Mouse (Mus musculus): ENCODE data around the gene Was. TPM values are rescaled to one million over a fixed set of nuclear protein-coding genes. Genes with fewer than 3 reads are reported as not detected.
"Not testable (repeated sequence)": the region's sequence is repeated elsewhere in the genome, so short reads cannot be mapped to it uniquely, and the experiment has no call there.

Was gene
- polyA plus RNA-seq, 1 experiment, result 0.19 TPM

GRCm38 (mm10) chrX:8105019-8105418, 14.7 kb upstream of the Was start:
- H3K36me3 ChIP-seq (ENCODE audit: control insufficient read depth, insufficient read depth), result no peaks in the 10 kb centered on the region
- no peak overlapping the region for H3ac ChIP-seq (ENCODE audit: control insufficient read depth, insufficient read length)
- H3K27me3 ChIP-seq (ENCODE audit: control insufficient read depth, insufficient read depth, insufficient read length), result no peaks in the 10 kb centered on the region
- no peaks in the 10 kb centered on the region for H3K79me2 ChIP-seq (ENCODE audit: control insufficient read depth, insufficient read depth)
- H3K4me2 ChIP-seq (ENCODE audit: low read depth), result no peak overlapping the region
- no peak for TF ChIP-seq SRF (IDR thresholded peaks at IDR 0.05; ENCODE audit: control insufficient read depth, insufficient read length, low read depth)
- no peak for TF ChIP-seq REST (IDR thresholded peaks at IDR 0.05; ENCODE audit: insufficient read depth, insufficient read length)
- no peak for TF ChIP-seq POLR2A (IDR thresholded peaks at IDR 0.05; ENCODE audit: insufficient read length, low read depth)
- TF ChIP-seq TCF12 (IDR thresholded peaks at IDR 0.05; ENCODE audit: insufficient read depth, poor library complexity, severe bottlenecking), result no peak
- TF ChIP-seq MYOD1 (IDR thresholded peaks at IDR 0.05; ENCODE audit: control insufficient read depth in 1 of 3, insufficient read length in 2 of 3, low read depth in 2 of 3), result no peak
- no peak for TF ChIP-seq POLR2AphosphoS2 (IDR thresholded peaks at IDR 0.05; ENCODE audit: insufficient read length, low read depth)
- H3K4me3 ChIP-seq, result no peak overlapping the region

- Histone ChIP-seq H3K27me3 (ENCODE audit: control insufficient read depth, insufficient read depth, insufficient read length) (no peaks in the 10 kb centered on the region), H3K4me3 (no peak overlapping the region), H3K79me2 (ENCODE audit: control insufficient read depth, insufficient read depth) (no peaks in the 10 kb centered on the region), H3K36me3 (ENCODE audit: control insufficient read depth, insufficient read depth) (no peaks in the 10 kb centered on the region), H3K4me2 (ENCODE audit: low read depth) (peak overlapping the region; percentile 45), H3ac (ENCODE audit: control insufficient read depth, insufficient read length) (no peak overlapping the region)
- TF ChIP-seq E2F4 (IDR thresholded peaks at IDR 0.05; ENCODE audit: insufficient read depth), result no peak
- TF ChIP-seq REST (IDR thresholded peaks at IDR 0.05; ENCODE audit: insufficient read depth, insufficient read length), result no peak
- TF ChIP-seq CEBPB (IDR thresholded peaks at IDR 0.05; ENCODE audit: insufficient read depth, poor library complexity, severe bottlenecking), result no peak
- no peak for TF ChIP-seq TCF3 (IDR thresholded peaks at IDR 0.05; ENCODE audit: insufficient read length, low read depth)
- TF ChIP-seq MYOG (IDR thresholded peaks at IDR 0.05; ENCODE audit: control insufficient read depth in 1 of 3, insufficient read depth in 1 of 3, insufficient read length in 2 of 3, low read depth in 2 of 3), result no peak
- TF ChIP-seq MAX (IDR thresholded peaks at IDR 0.05; ENCODE audit: low read depth), result no peak
- TF ChIP-seq POLR2A (IDR thresholded peaks at IDR 0.05; ENCODE audit: insufficient read length, low read depth), result no peak
- no peak for TF ChIP-seq USF1 (IDR thresholded peaks at IDR 0.05; ENCODE audit: low read depth)
- no peak for TF ChIP-seq MYOD1 (IDR thresholded peaks at IDR 0.05; ENCODE audit: control insufficient read depth in 1 of 3, insufficient read length in 2 of 3, low read depth in 2 of 3)
- TF ChIP-seq POLR2AphosphoS2 (IDR thresholded peaks at IDR 0.05; ENCODE audit: insufficient read length, low read depth), result no peak
- TF ChIP-seq SRF (IDR thresholded peaks at IDR 0.05; ENCODE audit: control insufficient read depth, insufficient read length, low read depth), result no peak
These were observed 11.9 kb upstream of the Was start for GRCm38 (mm10) chrX:8102213-8102668.

DNA sequence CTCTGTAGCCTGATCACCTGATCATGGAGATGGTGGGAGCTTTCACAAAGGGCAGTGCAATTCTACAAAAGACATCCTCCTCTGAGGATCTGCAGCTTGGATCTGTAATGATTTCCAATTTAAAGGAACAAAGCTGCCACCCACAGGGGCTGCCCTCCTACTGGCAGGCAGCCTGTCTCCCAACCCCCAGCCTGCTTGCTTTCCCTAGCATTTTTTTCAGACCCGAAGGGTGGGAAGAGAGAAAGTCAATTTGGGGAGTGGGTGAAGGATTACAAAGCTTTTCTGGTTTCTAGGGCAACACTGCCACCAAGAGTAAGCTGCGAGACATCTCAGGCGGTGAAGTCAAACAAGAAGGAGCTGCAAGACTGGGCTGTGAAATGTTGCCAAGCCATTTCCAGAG, 10.7 kb upstream of the Was start:
- Histone ChIP-seq H3K27me3 (ENCODE audit: control insufficient read depth, insufficient read depth, insufficient read length) (no peaks in the 10 kb centered on the region), H3K36me3 (ENCODE audit: control insufficient read depth, insufficient read depth) (no peaks in the 10 kb centered on the region), H3ac (ENCODE audit: control insufficient read depth, insufficient read length) (no peak overlapping the region), H3K4me2 (ENCODE audit: low read depth) (no peak overlapping the region), H3K79me2 (ENCODE audit: control insufficient read depth, insufficient read depth) (no peaks in the 10 kb centered on the region), H3K4me3 (no peak overlapping the region)
- no peak for TF ChIP-seq USF1 (IDR thresholded peaks at IDR 0.05; ENCODE audit: low read depth)

- no peak overlapping the region for H3ac ChIP-seq (ENCODE audit: control insufficient read depth, insufficient read length)
- no peaks in the 10 kb centered on the region for H3K79me2 ChIP-seq (ENCODE audit: control insufficient read depth, insufficient read depth)
- TF ChIP-seq E2F4 (IDR thresholded peaks at IDR 0.05; ENCODE audit: insufficient read depth) (no peak), CEBPB (IDR thresholded peaks at IDR 0.05; ENCODE audit: insufficient read depth, poor library complexity, severe bottlenecking) (no peak), TCF3 (IDR thresholded peaks at IDR 0.05; ENCODE audit: insufficient read length, low read depth) (no peak), MAX (IDR thresholded peaks at IDR 0.05; ENCODE audit: low read depth) (no peak)
These were observed 9.1 kb upstream of the Was start for GRCm38 (mm10) chrX:8099435-8099834.

DNA sequence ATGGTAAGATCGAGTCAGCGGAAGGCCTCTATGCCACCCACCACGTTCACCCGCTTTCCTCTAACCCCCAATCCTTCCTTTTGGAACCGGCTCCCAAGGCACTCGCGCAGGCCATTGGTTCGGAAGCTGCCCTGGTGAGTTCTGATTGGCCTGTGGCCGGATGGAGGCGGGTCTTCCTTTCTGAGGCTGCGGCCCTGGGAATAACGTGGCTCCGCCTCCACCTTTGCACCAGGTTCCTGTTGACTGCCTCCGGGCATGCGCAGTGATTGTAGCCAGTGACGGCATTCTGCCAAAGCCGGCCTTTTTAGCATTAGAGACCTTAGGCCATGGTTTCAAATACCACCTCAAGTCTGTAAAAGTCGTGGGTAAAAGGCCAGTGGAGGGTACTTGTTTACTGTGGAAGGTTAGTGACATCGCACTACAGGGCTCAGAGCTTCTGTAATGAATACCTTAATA, 6.5 kb upstream of the Was start:
- Histone ChIP-seq H3K79me2 (ENCODE audit: control insufficient read depth, insufficient read depth) (no peaks in the 10 kb centered on the region), H3K4me2 (ENCODE audit: low read depth) (peak overlapping the region; percentile 82), H3K27me3 (ENCODE audit: control insufficient read depth, insufficient read depth, insufficient read length) (no peaks in the 10 kb centered on the region), H3ac (ENCODE audit: control insufficient read depth, insufficient read length) (no peak overlapping the region), H3K4me3 (peak overlapping the region; percentile 20), H3K36me3 (ENCODE audit: control insufficient read depth, insufficient read depth) (no peaks in the 10 kb centered on the region)
- TF ChIP-seq TCF3 (IDR thresholded peaks at IDR 0.05; ENCODE audit: insufficient read length, low read depth) (no peak), CEBPB (IDR thresholded peaks at IDR 0.05; ENCODE audit: insufficient read depth, poor library complexity, severe bottlenecking) (no peak), REST (IDR thresholded peaks at IDR 0.05; ENCODE audit: insufficient read depth, insufficient read length) (no peak), POLR2A (IDR thresholded peaks at IDR 0.05; ENCODE audit: insufficient read length, low read depth) (no peak), MYOG (IDR thresholded peaks at IDR 0.05; ENCODE audit: control insufficient read depth in 1 of 3, insufficient read depth in 1 of 3, insufficient read length in 2 of 3, low read depth in 2 of 3) (no peak), MAX (IDR thresholded peaks at IDR 0.05; ENCODE audit: low read depth) (no peak), E2F4 (IDR thresholded peaks at IDR 0.05; ENCODE audit: insufficient read depth) (no peak), USF1 (IDR thresholded peaks at IDR 0.05; ENCODE audit: low read depth) (no peak), TCF12 (IDR thresholded peaks at IDR 0.05; ENCODE audit: insufficient read depth, poor library complexity, severe bottlenecking) (no peak), SRF (IDR thresholded peaks at IDR 0.05; ENCODE audit: control insufficient read depth, insufficient read length, low read depth) (no peak), POLR2AphosphoS2 (IDR thresholded peaks at IDR 0.05; ENCODE audit: insufficient read length, low read depth) (no peak), MYOD1 (IDR thresholded peaks at IDR 0.05; ENCODE audit: control insufficient read depth in 1 of 3, insufficient read length in 2 of 3, low read depth in 2 of 3) (no peak)

More at GRCm38 (mm10) chrX:8099435-8099834, 9.1 kb upstream of the Was start:
- Histone ChIP-seq H3K36me3 (ENCODE audit: control insufficient read depth, insufficient read depth) (no peaks in the 10 kb centered on the region), H3K4me3 (no peak overlapping the region), H3K4me2 (ENCODE audit: low read depth) (no peak overlapping the region), H3K27me3 (ENCODE audit: control insufficient read depth, insufficient read depth, insufficient read length) (no peaks in the 10 kb centered on the region)

DNA sequence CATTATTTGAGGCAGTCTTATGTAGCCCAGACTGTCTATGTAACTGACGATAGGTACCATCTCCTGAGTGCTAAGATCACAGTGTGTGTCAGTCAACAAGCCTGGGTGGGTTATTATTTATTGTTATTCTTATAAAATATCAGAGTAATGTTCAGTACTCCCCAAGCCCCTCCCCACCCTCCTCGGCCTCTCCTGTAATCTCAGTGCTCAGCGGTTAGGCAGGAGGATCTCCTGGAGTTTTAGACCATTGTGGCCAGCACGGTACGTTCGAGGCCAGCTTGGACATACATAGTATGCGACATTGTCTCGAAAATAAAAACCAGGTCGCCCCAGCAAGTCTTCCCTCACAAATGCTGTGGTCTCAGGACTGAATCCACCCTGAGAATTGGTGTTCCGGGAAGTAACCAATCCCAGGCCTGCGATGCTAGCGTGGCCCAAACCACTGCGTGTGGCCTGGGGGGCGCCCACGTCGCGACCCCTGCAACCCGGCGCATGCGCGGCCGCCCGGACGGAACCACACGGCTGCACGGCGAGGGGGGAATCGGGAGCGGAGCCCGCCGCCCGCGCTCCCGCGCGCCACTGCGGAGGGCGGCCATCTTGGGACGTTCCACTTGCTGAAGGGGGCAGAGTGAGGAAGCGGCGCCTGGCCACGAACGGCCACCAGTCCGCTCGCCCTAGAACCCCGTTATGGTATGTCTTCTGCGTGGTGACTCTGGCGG, 5.9 kb upstream of the Was start:
- H3K36me3 ChIP-seq (ENCODE audit: control insufficient read depth, insufficient read depth); H3K79me2 ChIP-seq (ENCODE audit: control insufficient read depth, insufficient read depth); H3K27me3 ChIP-seq (ENCODE audit: control insufficient read depth, insufficient read depth, insufficient read length); H3ac ChIP-seq (ENCODE audit: control insufficient read depth, insufficient read length): not testable (repeated sequence)
- peak overlapping the region; percentile 20 for H3K4me3 ChIP-seq
- H3K4me2 ChIP-seq (ENCODE audit: low read depth), result peak overlapping the region; percentile 42

Data from myocyte (in vitro differentiated cells).